Mouse (Mus musculus) ES-Bruce4 (cell line): ENCODE measurements around the gene Anks3.

Source experiments
- CTCF ChIP-seq: IDR thresholded peaks from one replicate; pipeline ENCODE4 v1.8.1; 2011; ENCODE audit warnings: low read depth, low read length
- EP300 ChIP-seq: IDR thresholded peaks from 2 replicates; pipeline ENCODE4 v1.6.1; 2011; ENCODE audit warnings: low read depth, low read length; ENCODE audit not compliant: insufficient read depth
- POLR2A ChIP-seq: IDR thresholded peaks from one replicate; pipeline ENCODE4 v1.8.1; 2011; ENCODE audit warnings: low read length; ENCODE audit not compliant: insufficient read depth

DNA sequence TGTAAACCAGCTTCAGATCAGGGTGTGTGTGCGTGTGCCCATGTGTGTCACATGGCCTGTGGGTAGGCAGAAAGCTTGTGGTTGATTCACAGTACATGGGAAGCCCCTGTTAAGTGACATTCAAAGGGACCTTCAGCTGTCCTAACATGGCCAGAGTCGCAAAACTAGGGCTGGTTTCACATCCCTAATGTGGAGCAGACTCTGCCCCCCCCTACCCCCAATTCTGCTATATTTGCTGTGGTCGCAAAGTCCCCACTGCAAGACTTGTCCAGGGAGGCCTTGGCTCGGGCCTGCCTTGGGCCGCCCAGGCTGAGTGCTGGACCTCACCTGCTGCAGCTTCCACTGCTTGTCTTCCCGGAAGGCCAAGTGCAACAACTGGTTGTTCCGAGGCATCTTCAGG lies 47.3 kb upstream of the Anks3 start:
- no peak for TF ChIP-seq POLR2A
- TF ChIP-seq EP300 = no peak
- TF ChIP-seq CTCF = no peak
